Mouse (Mus musculus): Measurements from ENCODE around the gene Hnrnpr. TPM values are rescaled to one million over a fixed set of nuclear protein-coding genes. Genes with fewer than 3 reads are reported as not detected.
A peak's percentile ranks its signal among the peaks of the same experiment; 100 is the strongest.

Gene Hnrnpr
- total and polyA plus RNA-seq, 2 experiments from 2014 or later = 169 to 214 TPM

DNA sequence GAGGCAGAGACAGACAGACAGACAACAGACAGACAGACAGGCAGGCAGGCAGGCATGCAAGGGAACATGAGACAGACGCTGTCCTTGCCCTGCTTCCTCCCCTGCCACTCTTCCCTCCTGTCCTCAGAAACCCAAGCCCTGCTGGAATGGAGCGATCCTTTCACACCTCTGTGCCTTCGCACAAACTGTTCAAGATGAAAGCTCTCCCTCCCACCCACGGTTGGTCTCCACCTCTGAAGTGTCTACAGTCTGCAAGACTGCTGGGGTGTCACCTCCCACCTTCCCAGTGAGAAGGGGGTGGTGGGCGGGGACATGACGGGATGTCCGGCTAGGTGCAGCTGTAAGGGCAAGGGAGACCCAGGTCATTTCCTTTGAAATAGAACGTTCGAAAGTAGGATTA lies 29.1 kb upstream of the Hnrnpr start:
- peaks cover 19% of the 10 kb centered on the region for H3K4me1 ChIP-seq (ENCODE audit: insufficient read depth)
- no peak overlapping the region for H3K4me3 ChIP-seq (ENCODE audit: low read depth, low read length)
- TF ChIP-seq CTCF (IDR thresholded peaks at IDR 0.05; ENCODE audit: low read depth) = no peak
- no peaks in the 10 kb centered on the region for H3K36me3 ChIP-seq (ENCODE audit: insufficient read depth)
- H3K9me3 ChIP-seq (ENCODE audit: low read length) = no peaks in the 10 kb centered on the region
- H3K9ac ChIP-seq = no peak overlapping the region
- no peak for ATAC-seq
- no peaks in the 10 kb centered on the region for H3K27me3 ChIP-seq (ENCODE audit: insufficient read depth, low read length)
- H3K4me2 ChIP-seq (ENCODE audit: low read depth) = no peak overlapping the region
- H3K27ac ChIP-seq (ENCODE audit: low read depth, low read length) = no peak overlapping the region
- 67% methylated on average over 9 of the region's 9 CpGs for WGBS
- DNase-seq = no peak

DNA sequence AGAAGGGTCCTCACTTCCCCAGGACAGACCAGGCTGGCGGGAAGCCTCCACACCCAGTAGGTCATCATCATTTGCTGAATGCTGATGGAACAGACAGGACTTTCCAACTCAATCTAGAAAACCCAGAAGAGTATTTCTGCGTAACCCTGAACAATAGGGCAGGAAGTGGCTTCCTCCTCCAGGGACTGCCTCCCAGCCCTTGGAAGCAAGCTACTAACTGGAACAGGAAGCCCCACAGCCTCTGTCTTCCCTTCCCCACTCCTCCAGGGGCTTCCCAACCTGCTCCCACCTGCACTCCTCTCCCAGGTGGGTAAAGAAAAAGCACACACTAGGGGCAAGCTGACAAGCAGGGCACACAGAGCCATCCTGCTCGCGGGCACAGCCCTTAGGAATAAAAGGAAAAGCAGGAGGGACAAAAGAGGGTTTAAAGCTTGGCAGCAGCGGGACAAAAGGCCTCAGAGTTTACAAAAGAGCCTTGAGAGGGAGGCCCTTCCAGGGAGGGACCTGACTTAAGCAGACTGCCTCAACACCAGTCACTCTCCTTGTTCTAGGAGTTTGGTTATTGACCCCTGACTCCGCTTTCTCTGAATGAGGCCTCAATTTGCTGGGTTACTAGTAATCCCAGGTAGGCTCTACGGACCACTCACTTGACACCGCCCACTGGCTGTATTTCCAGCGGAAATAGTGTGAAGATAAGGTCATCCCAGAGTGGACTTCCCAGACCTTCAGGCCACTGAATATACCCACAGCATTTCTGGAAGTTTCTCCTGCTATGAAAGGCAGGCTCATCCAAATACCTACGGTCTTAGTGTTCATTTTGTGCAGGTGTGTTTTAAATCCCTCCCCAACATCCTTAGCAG lies 27.9 kb upstream of the Hnrnpr start:
- peak; percentile 17 for DNase-seq
- H3K9ac ChIP-seq = peak overlapping the region; percentile 74; the same call in 1 of the 2 replicates

DNA sequence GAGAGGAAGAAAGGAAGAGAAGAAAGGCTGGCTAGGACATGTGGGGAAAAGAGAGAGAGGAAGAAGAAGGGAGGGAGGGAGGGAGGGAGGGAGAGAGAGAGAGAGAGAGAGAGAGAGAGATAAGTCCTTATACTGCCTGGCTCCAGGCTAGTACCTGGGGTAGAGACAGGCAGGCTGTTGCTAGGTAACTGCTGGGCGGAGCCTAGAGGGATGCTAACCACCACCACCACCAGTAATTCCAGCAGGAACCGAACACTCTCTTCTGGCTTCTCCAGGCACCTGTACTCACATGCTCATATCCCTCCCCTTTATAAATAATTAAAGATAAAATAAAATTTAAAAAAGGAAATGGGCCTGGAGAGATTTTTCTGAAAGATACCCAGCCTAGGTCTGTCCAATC lies 27.0 kb upstream of the Hnrnpr start:
- WGBS = 0% methylated on average over 2 of the region's 2 CpGs
- Histone ChIP-seq H3K4me3 (ENCODE audit: low read depth, low read length) (no peak overlapping the region), H3K9me3 (ENCODE audit: low read length) (no peaks in the 10 kb centered on the region), H3K4me1 (ENCODE audit: insufficient read depth) (peaks cover 24% of the 10 kb centered on the region), H3K27ac (ENCODE audit: low read depth, low read length) (peak overlapping the region; percentile 99), H3K9ac (peak overlapping the region; percentile 74; the same call in 1 of the 2 replicates), H3K36me3 (ENCODE audit: insufficient read depth) (peaks cover 14% of the 10 kb centered on the region; the same call in 1 of the 2 replicates), H3K27me3 (ENCODE audit: insufficient read depth, low read length) (no peaks in the 10 kb centered on the region), H3K4me2 (ENCODE audit: low read depth) (peak overlapping the region; percentile 67)
- TF ChIP-seq CTCF (IDR thresholded peaks at IDR 0.05; ENCODE audit: low read depth) = no peak
- peak; percentile 50 for ATAC-seq
- DNase-seq = peak; percentile 76

More for the DNA sequence above, 27.9 kb upstream of the Hnrnpr start:
- Histone ChIP-seq H3K4me3 (ENCODE audit: low read depth, low read length) (no peak overlapping the region), H3K36me3 (ENCODE audit: insufficient read depth) (peaks cover 9% of the 10 kb centered on the region; the same call in 1 of the 2 replicates), H3K9me3 (ENCODE audit: low read length) (no peaks in the 10 kb centered on the region), H3K27ac (ENCODE audit: low read depth, low read length) (peak overlapping the region; percentile 99), H3K4me1 (ENCODE audit: insufficient read depth) (peaks cover 24% of the 10 kb centered on the region), H3K27me3 (ENCODE audit: insufficient read depth, low read length) (no peaks in the 10 kb centered on the region), H3K4me2 (ENCODE audit: low read depth) (no peak overlapping the region)
- no peak for TF ChIP-seq CTCF (IDR thresholded peaks at IDR 0.05; ENCODE audit: low read depth)
- WGBS = 14% methylated on average over 10 of the region's 10 CpGs
- ATAC-seq = no peak

DNA sequence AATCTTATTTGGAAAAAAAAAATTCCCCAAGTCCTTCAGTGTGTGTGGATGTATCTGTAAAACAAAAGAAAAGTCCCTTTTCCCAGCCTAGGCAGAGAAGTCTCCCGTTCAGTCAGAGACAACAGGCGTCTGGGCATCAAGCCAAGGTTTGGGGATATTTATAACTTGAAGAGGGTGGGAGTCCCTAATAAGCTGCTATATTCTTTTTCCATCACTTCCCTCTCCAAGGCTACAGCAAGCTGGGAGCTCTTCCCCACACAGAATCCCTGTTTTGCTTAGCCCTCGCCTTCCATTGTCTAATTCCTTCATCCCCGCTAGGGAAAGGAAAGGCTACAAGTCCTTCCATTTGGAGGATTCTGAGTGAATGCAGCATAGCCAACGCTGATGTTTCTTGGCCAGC lies 26.3 kb upstream of the Hnrnpr start, which contains the start of gene Zfp46:
Gene Zfp46, plus strand, starts transcription at position 229 of the 400 bp plus-strand sequence.
- H3K27ac ChIP-seq (ENCODE audit: low read depth, low read length) = peak within 1 kb of the TSS; percentile 99
- H3K4me3 ChIP-seq (ENCODE audit: low read depth, low read length) = peak within 1 kb of the TSS; percentile 79
- H3K4me2 ChIP-seq (ENCODE audit: low read depth) = peak within 1 kb of the TSS; percentile 67
- H3K36me3 ChIP-seq (ENCODE audit: insufficient read depth) = peaks cover 14% of the 10 kb centered on the region; the same call in 1 of the 2 replicates
- H3K27me3 ChIP-seq (ENCODE audit: insufficient read depth, low read length) = no peaks in the 10 kb centered on the region
- DNase-seq = peak; percentile 95
- 0 out of 2 replicates have a peak, but pooled peaks have one; percentile 17 for TF ChIP-seq CTCF (IDR thresholded peaks at IDR 0.05; ENCODE audit: low read depth)
- 2% methylated on average over 5 of the region's 5 CpGs for WGBS
- peaks cover 24% of the 10 kb centered on the region for H3K4me1 ChIP-seq (ENCODE audit: insufficient read depth)
- peak; percentile 34 for ATAC-seq
- peak within 1 kb of the TSS; percentile 74 for H3K9ac ChIP-seq
- no peaks in the 10 kb centered on the region for H3K9me3 ChIP-seq (ENCODE audit: low read length)

DNA sequence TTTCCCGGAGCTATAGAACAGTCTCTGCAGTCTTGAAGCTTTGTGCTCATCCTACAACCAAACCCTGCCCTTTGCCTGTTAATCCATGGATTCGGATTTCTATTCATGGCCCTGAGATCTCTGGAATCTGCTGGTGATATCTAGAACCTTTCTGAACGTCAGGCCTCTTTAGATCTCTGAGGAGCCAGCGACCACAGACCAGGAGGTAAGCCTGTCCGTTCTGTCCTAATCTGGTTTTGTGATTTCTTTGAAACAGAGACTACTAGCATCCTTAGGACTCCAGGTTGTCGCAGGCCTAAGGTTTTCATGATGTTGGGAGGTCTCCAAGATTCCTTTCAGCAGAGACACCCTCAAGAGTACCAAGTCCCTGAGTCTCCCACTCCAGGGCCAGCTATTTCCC lies 25.9 kb upstream of the Hnrnpr start:
- Histone ChIP-seq H3K27me3 (ENCODE audit: insufficient read depth, low read length) (no peaks in the 10 kb centered on the region), H3K9me3 (ENCODE audit: low read length) (no peaks in the 10 kb centered on the region), H3K9ac (peak overlapping the region; percentile 74), H3K36me3 (ENCODE audit: insufficient read depth) (peaks cover 16% of the 10 kb centered on the region; the same call in 1 of the 2 replicates), H3K4me2 (ENCODE audit: low read depth) (peak overlapping the region; percentile 67), H3K4me3 (ENCODE audit: low read depth, low read length) (peak overlapping the region; percentile 79), H3K27ac (ENCODE audit: low read depth, low read length) (peak overlapping the region; percentile 99), H3K4me1 (ENCODE audit: insufficient read depth) (peaks cover 24% of the 10 kb centered on the region)
- peak; percentile 1; the same call in 1 of the 2 replicates for ATAC-seq
- TF ChIP-seq CTCF (IDR thresholded peaks at IDR 0.05; ENCODE audit: low read depth) = no peak
- 10% methylated on average over 6 of the region's 6 CpGs for WGBS
- DNase-seq = no peak

DNA sequence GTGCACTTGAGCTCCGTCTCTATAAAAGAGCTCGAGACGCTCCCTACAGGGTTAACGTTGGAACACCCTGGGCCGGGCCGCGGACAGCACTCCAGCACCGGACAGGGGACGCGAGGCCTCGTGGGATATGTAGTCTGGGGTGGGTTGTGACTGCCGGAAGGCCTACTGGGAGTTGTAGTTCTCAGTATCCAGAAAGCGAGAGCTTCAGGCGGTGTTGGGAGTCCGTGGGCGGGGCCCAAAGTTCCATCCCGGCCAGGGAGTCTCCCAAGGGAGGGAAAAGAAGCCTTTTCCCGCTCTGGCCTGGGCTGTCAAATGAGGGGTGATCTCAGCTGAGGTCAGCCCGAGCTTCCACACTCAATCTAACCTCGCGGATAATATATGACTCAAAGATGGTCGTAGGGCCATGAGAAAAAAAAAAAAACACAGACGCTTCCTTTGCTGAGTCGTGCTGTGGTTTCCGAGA lies 25.4 kb upstream of the Hnrnpr start:
- no peak for TF ChIP-seq CTCF (IDR thresholded peaks at IDR 0.05; ENCODE audit: low read depth)
- 0% methylated on average over 25 of the region's 25 CpGs for WGBS
- peak; percentile 93 for ATAC-seq

More for the DNA sequence above, 25.4 kb upstream of the Hnrnpr start:
- H3K27me3 ChIP-seq (ENCODE audit: insufficient read depth, low read length) = no peaks in the 10 kb centered on the region
- H3K36me3 ChIP-seq (ENCODE audit: insufficient read depth) = peaks cover 21% of the 10 kb centered on the region
- H3K9ac ChIP-seq = peak overlapping the region; percentile 74
- peaks cover 24% of the 10 kb centered on the region for H3K4me1 ChIP-seq (ENCODE audit: insufficient read depth)
- peak; percentile 95 for DNase-seq
- H3K4me2 ChIP-seq (ENCODE audit: low read depth) = peak overlapping the region; percentile 67
- H3K4me3 ChIP-seq (ENCODE audit: low read depth, low read length) = peak overlapping the region; percentile 79
- H3K9me3 ChIP-seq (ENCODE audit: low read length) = no peaks in the 10 kb centered on the region
- H3K27ac ChIP-seq (ENCODE audit: low read depth, low read length) = peak overlapping the region; percentile 99
